Mouse (Mus musculus): ENCODE data around the gene Med10.

Med10 gene

DNA sequence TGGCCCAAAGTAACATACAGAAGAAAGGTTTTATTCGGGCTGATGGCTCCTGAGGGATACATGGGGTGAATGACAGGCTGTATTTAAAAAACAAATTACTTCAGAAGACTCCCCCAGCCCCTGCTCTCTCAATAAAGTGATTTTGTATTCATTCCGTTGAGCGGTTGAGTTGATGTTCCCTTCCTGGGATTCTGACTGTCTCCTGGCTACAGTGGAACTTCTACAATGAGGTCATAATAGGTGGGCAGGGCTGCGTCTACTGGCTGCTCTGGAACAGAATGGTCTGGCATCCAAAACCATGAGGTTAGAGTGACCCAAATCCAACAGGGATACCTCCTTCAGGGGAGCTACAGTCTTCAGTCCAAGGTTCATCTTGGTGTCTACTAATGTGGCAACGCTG, at the start of gene Med10:
Med10 (plus strand) TSS at position 301 of the 400 bp plus-strand sequence.
- no peak for DNase-seq (ENCODE audit: low spot score)

DNA sequence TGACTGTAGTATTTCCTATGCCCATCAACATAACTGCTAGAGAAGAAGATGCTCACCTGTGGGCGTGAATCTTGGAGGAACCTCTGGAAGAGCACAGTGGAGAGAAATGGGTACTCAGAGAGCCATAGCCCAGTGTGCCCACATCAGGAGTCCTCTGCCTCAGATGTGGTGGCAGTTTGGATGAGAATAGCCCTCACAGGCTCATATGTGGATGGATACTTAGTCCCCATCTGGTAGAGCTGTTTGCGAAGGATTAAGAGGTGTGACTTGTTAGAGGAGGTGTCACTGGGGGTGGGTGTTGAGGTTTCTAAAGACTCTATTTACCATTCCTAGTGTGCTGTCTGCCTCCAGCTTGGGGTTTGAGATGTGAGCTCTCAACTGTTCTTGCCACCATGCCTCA, 49.3 kb upstream of the Med10 start:
- no peak for DNase-seq (ENCODE audit: low spot score)

DNA sequence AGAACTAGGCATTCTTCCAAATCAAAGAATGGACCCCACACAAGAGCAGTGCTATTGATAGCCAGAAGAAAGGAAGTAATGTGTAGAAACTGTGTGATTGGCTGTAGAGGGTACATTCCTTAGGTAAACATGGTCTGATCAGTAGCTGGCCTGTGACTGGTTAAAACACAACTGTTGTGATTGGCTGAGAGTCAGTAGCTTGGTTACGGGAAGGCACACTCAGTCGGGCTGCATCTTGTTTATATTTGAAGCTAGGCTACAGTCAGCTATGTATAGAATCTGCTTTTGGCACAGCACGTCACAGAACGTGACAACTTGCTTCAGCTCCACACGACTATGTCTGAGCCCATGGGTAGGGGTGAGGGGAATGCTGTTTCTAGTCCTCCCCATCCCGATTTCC, 43.2 kb upstream of the Med10 start:
- DNase-seq (ENCODE audit: low spot score), result no peak

DNA sequence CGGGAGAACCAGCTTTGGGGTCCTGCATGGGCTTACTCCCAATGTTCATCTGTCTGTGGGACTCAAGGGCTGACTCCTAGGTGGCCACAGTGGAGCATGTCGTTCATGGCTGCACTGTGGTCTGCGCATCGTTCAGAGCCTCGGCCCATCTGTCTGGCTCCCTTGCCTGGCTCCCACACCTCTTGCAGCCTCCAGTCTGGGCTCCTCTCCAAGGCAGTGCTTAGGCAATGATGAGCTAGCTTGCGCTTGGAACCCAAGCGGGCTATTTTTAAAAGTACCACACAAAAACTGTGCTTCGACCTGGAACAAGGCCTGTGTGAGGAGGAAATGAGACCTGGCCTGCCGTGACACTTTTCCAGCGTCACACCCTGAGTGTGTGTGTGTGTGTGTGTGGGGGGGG, 40.8 kb upstream of the Med10 start:
- no peak for DNase-seq (ENCODE audit: low spot score)

DNA sequence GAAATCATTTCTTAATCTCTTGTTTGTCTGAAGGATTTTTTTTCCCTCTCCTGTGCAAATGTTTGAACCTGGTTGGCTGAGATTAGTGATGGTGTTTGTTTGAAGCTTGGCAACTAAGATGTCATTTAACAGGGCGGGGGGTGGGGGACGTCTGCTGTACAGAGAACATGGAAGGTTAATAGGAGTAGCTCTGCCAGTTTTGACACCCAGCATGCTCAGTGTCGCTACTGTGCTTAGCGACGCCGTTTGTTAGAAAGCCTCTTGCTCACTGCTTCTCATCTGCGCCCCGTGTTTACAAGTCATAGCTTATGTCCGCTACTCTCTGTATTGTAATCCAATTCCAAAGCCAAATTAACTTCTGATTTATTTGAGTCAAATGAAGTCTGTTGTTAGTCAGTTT, 37.5 kb upstream of the Med10 start:
- no peak for DNase-seq (ENCODE audit: low spot score)

DNA sequence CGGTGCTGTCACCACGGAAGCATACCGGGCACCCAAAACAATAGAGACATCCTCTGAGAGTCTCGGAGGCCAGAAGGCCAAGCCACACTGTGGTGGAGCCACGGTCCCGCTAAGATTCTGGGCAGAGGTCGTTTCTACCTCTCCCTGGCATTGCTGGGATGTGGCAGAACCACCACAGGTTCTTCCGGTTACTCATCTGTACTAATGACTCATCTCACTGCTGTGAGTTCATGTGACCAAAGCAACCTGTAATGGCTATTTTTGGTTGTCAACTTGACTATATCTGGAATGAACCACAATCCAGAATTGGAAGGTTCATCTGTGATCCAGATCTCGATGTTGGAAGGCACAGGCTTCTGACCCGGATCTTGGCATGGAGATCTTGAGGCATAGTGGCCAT, 34.0 kb upstream of the Med10 start:
- DNase-seq (ENCODE audit: low spot score), result no peak

DNA sequence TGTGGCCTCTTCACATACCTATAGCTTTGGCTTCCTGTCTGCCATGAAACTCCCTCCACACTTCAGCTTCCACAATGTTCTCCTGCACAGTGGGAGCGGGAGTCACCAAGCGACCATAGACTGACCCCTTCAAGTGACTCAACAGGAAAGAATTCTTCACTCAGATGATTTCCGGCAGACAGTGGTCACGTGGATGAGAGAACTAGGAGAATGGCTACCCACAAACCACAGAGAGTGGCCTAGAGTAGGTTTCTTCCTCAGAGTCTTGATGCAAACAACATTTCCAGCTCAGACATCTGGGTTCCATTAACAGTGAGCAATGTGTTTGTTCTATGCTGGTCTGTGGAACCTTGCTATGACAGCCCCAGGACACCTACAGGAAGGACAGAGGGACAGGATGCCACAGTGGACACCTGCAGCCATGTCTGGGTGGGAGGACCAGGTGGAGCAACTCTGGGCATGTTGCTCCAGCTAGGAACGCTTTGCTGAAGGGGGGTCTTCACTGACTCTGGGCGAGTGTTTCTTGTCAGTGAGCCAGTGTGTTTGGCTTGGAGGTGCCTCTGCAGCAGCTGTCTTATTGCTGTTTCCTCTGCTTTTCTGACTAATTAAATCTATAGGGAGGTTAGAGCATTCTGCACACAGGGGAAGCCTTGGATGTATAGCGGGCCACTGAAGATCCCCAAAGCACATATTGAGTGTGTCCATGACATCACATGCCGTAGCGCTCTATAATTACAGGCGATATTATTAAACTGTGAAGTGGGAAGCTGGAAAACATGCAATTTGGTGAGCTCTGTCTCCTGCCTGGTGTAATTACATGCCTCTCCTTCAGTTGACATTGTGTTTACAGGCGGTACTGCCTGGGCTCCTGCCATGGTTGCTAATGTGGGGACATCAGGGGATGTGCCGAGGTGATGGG, 31.4 kb upstream of the Med10 start:
- no peak for DNase-seq (ENCODE audit: low spot score)

DNA sequence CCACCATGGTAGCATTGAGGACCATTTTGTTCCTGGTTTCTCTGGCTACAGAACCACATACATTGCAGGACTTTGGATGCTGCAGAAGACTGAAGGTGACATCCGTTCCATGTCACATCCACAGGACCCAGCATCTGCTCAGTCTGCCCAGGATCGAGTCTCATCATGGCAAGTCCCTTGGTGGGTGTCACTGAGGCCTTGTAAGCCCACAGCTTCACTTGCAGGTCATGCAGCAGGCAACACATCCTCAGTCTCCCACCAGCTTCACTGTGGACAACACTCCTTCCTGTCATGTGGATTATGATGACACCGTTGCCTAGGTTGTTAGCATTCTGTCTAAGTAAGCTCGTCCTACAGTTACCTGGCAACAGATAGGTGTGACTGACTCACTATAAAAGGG, 29.8 kb upstream of the Med10 start:
- no peak for DNase-seq (ENCODE audit: low spot score)

DNA sequence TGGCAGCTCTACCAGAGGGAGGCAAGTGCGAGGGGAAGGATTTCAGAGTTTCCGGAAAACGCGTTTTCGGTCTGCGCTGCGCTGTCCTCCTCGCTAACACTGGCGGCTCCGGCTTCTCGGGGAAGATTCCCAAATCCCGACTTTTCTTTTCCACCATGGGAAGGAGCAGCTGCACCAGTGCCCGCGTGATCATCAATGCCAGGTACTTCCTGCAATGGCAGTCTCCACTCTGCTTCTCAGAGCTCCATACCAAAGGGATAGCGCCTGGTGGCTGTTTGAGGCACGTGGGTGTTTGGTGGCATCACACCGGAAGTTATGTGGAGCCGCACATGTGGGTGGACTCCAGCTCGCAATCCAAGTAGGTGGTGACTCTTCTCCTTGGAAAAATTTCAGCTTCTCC, 24.0 kb upstream of the Med10 start:
- no peak for DNase-seq (ENCODE audit: low spot score)

DNA sequence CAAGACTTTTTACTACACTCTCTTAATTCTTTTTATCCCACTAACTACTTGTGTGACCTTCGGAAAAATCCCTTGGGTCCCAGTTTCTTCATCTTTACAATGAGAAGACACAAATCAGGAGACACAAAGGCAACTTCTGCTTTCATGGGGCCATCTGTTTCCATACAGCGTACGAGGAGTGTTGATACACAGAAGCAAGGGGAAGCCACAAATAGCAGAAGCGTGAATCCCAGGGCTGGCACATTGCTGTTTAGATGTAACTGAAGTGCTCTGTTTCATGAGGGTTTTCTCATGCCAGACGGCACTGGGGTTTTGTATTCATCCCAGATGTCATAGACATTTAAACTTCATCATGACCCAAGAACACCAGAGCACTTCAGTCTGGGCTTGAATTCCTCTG, 13.5 kb upstream of the Med10 start:
- no peak for DNase-seq (ENCODE audit: low spot score)

DNA sequence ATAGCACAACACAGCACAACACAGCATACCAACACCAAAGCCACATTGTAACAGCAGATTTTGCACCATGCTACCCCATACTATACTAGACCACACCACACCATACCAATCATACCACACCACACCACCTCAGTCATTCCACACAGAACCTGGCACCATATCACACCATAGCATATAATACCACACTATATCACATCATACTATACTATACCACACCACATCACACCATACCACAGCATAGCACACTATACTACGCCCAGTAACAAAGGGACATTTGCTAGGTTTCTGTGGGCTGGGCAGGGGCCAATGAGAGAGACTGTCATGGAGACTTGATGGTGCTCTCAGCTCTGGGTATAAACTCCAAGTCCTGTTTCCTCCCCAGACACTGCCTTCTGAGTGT, 10.4 kb upstream of the Med10 start:
- no peak for DNase-seq (ENCODE audit: low spot score)

DNA sequence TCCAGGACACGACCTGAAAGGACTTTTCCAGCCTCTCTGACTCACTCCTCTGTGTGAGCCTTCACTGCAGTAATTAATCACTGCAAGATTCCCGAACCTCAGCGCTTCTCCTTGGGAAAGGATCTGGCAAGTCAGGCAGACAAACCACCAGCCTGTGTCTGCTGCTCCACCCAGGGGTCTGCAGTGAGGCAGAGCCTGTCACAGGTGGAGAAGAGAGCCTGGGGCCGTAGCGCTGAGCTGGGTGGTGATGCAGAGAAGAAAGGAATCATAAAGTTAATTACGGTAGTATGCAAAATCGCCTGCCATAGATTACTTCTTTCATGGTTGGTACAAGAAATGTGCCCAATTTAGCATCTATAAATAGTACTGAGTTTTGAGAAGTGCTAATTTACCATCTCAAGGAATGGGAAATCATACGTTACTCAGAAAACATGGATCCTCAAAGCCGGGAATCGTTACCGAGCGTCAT, 9.6 kb upstream of the Med10 start:
- peak; percentile 34 for DNase-seq (ENCODE audit: low spot score)

DNA sequence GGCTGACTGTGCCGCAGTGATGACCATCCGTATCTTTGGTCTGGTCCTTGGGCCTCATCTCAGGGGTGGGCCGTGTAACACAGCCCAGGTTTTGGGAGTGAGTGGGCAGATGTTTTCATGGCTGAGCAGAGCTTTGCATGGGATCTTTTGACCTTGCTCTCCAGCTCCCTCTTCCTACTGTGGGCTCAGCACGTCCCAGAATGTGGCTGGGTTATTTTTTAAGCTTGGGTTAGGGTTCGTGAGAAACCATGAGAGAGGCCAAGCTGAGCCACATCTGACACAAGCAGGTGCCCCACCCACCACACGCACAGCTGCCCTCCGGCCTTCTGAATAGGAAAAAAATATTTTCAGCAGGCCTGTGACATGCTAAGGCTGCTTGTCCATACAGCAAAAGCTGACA, 7.4 kb upstream of the Med10 start:
- no peak for DNase-seq (ENCODE audit: low spot score)

DNA sequence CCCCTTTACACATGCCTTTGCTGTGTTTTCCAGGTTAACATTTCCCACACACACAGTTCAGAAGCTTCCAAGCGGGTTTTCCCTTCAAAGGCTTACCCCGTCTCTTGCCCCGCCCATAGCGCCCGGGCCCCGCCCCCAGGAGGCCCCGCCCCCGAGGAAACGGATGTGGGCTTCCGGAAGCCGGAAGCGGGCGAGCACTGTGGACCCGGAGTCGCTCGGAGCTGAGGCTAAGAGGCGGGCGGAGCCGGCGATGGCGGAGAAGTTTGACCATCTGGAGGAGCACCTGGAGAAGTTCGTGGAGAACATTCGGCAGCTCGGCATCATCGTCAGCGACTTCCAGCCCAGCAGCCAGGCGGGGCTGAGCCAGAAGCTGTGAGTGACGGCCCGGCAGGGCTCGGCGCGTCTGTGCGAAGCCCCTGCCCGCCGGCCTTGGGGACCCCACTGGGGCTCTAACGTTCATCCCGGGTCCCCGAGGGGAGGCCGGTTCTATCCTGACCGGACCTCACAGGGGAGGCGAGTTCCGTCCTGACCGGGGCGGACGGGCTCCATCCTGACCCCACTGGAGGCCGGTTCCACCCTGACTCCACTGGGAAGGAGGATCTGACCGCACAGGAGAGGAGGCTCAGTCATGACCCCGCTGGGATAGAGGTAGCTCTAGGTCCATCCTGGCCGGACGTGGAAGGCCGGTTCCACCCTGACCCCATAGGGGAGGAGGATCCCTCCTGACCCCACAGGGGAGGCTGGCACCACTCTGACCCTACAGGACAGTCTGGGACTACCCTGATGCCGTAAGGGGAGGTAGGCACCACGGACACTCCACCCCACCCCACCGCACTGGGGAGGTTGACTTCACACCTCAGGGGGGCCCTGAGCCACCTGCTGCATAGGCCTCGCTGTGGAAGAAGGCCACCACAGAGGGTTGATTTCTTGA, 7.8 kb downstream of the Med10 start:
- peak; percentile 90 for DNase-seq (ENCODE audit: low spot score)

DNA sequence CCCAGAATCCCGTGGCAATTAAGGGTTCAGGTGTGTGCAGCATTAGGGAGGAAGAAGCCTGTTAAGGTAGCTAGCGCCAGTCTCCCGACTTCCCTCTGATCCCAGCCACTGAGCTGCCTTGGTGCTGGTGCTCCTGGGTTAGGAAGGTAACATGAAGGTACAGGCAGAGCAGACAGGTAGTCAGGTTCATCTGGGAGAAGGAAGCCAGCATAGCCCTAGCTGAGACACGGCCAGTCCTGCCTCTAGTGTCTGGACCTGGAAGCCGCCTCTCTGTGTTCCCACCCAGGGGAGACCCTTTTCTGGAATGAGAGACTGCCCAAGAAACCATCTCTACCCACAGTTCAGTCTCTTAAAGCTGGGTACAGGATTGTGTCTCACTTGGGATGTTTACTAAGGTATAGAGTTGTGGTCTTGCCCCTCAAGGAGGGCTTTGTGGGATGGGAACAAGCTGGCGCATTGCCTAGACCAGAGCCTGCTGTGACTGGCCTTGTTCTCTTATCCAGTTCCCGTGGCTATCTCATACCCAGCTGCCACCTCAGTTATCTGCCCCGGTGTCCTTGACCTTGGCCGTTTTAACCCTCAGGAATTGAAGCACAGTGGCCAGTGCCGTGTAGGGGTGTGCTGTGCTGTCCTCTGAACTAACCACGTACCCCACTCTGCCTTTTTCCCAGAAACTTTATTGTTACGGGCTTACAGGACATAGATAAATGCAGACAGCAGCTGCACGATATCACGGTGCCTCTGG, 8.9 kb downstream of the Med10 start:
- DNase-seq (ENCODE audit: low spot score), result no peak

DNA sequence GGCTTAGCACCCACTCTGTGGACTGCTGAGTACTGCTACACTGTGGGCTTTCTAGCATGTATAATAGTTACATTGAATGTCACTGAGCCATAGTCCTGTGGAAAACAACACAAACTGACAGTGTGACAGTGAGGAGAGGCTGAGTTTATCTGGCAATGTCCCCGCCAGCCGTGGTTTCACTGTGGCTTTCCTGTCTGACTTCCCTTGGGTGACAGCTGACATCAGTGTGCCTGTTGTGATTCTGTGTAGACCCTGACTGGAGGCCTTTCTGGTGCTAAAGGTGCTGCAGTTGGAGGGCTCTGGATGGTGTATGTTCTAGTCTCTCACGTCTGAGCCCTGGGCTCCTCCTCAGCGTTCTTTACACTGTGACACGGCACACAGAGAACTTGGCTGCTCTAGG, 11.7 kb downstream of the Med10 start:
- DNase-seq (ENCODE audit: low spot score), result no peak

DNA sequence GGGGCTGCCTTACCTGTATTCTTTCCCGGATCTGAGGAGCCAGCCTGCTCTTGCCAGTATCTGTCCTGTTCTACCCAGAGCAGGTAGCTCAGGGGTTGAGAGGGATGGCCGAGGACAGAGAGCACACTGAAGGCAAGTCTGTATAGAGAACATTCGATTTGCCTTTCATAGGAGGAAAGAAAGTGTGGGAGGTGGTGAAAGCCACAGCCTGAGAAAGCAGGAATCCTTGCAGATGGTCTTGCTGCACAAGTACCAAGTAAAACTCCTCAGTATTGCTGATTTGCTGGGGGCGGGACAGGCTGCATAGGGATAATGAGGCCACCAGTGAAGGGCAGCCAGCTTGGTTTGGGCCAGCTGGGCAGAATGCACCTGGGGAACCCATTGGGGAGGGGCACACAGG, 16.1 kb downstream of the Med10 start:
- no peak for DNase-seq (ENCODE audit: low spot score)

DNA sequence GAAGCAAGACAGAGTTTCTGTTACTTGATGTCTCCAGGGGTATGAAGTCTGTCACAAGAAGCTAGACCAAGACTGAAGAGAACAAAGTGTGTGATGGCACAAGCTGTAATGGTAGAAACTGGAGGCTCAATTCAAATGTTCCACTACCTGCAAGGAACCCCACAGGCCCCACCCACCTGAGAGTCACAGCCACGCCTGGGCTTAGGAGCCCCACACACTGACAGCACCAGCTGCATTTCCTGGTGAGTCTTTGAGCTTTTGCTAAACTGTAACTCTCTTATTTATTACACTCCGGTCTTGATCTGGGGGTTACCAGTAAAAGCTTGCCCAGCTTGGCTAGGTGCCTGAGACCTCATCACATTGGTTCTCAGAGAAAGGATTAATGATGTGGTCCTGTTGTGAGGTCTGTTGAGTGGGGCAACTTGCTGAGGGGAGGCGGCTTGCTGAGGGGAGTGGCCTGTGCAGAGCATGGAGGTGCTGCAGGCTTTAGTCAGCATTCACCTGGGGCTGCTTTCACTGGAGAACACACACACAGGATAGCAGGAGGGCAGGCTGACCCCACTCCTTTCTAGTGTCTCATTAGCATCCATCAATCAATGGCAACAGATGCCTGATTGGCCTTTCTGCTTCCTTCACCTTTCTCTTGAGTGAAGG, 19.1 kb downstream of the Med10 start:
- DNase-seq (ENCODE audit: low spot score), result no peak

DNA sequence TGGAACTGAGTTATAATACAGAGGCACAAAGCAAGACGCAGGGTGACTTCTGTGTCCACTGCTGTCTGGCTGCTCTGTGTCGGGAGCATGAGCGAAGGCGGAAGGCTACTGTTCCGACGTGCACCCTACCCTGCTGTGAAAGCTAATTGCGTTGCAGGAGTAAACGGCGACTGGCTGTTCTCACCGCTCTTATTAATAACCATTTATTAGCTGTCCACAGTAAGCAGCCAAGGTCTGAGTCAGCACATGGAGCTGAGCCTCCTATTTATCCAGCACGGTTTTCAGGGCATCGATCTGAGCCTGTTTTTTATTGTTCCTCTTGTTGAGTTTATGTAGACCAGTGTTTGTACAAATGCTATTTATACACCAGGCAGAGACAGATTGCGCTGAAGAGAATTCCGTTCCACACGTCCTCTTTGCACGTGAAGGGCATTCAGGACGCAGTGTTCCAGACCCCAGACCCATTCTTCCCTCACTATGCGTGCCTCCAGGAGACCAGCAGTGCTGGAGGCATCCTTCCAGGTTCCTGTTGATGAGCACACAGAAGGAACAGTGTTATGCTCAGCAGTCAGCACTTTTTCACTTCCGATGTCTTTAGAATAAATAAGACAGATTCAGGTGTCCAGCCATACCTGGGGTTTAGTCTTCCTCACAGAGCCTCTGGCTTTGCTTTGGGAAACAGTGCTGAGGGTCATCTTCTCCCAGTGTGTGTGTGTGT, 21.9 kb downstream of the Med10 start:
- no peak for DNase-seq (ENCODE audit: low spot score)

DNA sequence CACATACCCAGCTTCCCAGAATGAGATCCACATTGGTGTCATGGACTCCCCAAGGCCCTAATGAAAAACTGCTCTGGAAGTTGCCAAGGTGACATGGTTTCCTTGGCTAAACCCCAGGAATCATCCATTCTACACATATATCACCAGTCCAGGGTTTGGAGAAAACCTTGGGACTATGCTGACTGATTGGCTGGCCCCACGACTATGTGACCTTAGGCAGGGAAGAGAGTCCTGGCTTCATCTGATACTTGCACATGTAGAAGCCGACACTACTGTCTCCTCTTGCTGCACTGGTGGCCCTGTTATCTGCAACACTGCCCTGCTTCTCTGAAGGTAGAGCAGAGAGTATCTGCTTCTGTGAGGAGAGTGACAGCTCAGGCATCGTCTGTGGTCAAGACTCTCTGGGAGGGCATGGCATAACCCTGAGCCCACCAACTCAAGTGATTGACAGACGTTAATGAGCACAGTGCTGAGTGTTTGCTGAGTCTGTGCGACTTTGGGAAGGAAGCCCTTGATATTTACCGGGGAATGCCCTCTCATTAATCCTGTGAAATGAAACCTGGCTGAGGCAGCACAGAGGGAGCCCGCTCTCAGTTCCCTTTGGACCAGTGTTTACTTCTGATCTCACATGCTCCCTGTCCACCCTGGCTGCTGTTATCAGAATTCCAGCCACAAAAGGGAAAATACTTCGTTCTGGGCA, 23.4 kb downstream of the Med10 start:
- no peak for DNase-seq (ENCODE audit: low spot score)

All from embryo, embryonic 10.5 days (tissue).